Mouse (Mus musculus) ES-Bruce4 (cell line): ENCODE measurements around the gene Etd.

ENCODE experiments used
- CTCF ChIP-seq: IDR thresholded peaks from one replicate; pipeline ENCODE4 v1.8.1; 2011; ENCODE audit warnings: low read depth, low read length
- EP300 ChIP-seq: IDR thresholded peaks from 2 replicates; pipeline ENCODE4 v1.6.1; 2011; ENCODE audit warnings: low read depth, low read length; ENCODE audit not compliant: insufficient read depth
- POLR2A ChIP-seq: IDR thresholded peaks from one replicate; pipeline ENCODE4 v1.8.1; 2011; ENCODE audit warnings: low read length; ENCODE audit not compliant: insufficient read depth

DNA sequence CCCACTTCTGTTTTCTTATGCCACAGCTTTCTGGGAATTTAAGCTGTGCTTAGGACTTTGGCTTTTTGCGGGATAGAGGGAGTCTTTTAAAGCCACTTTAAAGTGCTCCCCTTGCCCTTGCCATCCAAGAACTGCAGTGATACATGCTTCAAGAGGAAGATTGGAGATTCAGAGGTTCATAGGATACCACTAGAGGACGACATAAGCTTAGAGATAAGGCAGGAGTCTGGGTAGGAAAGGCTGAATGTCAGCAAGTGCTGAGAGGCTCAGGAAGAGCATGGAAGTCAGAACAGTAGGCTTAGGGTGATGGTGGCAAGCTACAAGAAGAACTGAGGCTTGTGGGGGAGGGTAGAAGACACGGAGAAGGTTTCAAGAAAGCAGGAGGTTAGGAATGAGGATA lies 24.9 kb downstream of the Etd start:
- TF ChIP-seq POLR2A = no peak
- no peak for TF ChIP-seq CTCF
- no peak for TF ChIP-seq EP300
